Mouse (Mus musculus) liver, embryonic 12.5 days (tissue): ENCODE measurements around the gene Stim2. TPM values are rescaled to one million over a fixed set of nuclear protein-coding genes. Genes with fewer than 3 reads are reported as not detected.

Experiments
- ATAC-seq: fragments of 200-750 bp; cut with Nextera tagmentation; 2 replicates; pipeline ENCODE4 v1.8.0; 2017; ENCODE audit warnings: moderate number of reproducible peaks, mild to moderate bottlenecking, moderate library complexity
- H3K27ac ChIP-seq: fragments of 300-500 bp; sonication (generic); 2 replicates; pipeline ENCODE4 v1.5.1; 2016; ENCODE audit warnings: mild to moderate bottlenecking
- H3K27me3 ChIP-seq: fragments of 300-500 bp; sonication (generic); replicated peaks from 2 replicates; pipeline ENCODE4 v1.6.1; 2016; ENCODE audit warnings: mild to moderate bottlenecking, moderate library complexity
- H3K36me3 ChIP-seq: fragments of 300-500 bp; sonication (generic); 2 replicates; pipeline ENCODE4 v1.6.1; 2016; ENCODE audit warnings: mild to moderate bottlenecking, moderate library complexity
- H3K4me1 ChIP-seq: fragments of 300-500 bp; sonication (generic); 2 replicates; pipeline ENCODE4 v1.6.1; 2016
- H3K4me2 ChIP-seq: fragments of 300-500 bp; sonication (generic); 2 replicates; pipeline ENCODE4 v1.6.1; 2016; ENCODE audit warnings: mild to moderate bottlenecking, moderate library complexity
- H3K4me3 ChIP-seq: fragments of 300-500 bp; sonication (generic); 2 replicates; pipeline ENCODE4 v1.5.1; 2016; ENCODE audit warnings: mild to moderate bottlenecking, moderate library complexity
- H3K9ac ChIP-seq: fragments of 300-500 bp; sonication (generic); 2 replicates; pipeline ENCODE4 v1.6.1; 2016; ENCODE audit warnings: mild to moderate bottlenecking, moderate library complexity
- H3K9me3 ChIP-seq: fragments of 300-500 bp; sonication (generic); replicated peaks from 2 replicates; pipeline ENCODE4 v1.6.1; 2016; ENCODE audit warnings: mild to moderate bottlenecking, moderate library complexity
- WGBS: fragments of 180-500 bp; shearing (Covaris S2); methylation state at CpG from one replicate; pipeline ENCODE4 v1.1.7; 2016; ENCODE audit not compliant: insufficient replicate concordance; 5-methylcytosine and 5-hydroxymethylcytosine counted together
- polyA plus RNA-seq: library from polyadenylated mRNA; unstranded; fragments of >200 nt; fragmentation: Nextera tagmentation; extraction: Ambion mirVana; gene quantifications from 2 replicates; pipeline ENCODE4 v1.2.1, GENCODE M21; 2016

The Stim2 gene
- polyA plus RNA-seq, 1 experiment from 2014 or later: 9.1 TPM

DNA sequence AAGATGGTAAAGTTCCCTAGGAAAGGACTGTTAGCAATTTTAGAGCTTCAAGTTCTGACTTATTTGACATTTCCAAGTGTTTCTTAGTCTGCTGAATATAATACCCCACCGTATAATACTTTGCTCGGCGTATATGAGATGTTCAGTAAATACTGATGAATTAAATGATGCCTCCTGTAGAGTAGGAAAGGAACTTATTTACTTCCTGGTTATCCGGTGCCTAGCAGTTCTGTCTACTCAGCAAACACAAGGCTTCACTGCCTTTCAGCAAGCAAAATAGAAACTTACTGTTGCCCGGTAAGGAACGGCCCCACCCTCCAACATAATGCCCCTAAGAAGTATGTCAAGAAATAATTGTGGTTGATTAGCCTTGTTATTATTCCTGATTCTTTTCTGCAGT lies 1.5 kb upstream of the Stim2 start:
- no peaks in the 10 kb centered on the region for H3K9me3 ChIP-seq
- peaks cover 26% of the 10 kb centered on the region for H3K27me3 ChIP-seq
- no peak overlapping the region for H3K9ac ChIP-seq
- H3K4me3 ChIP-seq: no peak overlapping the region
- no peak overlapping the region for H3K4me2 ChIP-seq
- no peak overlapping the region for H3K27ac ChIP-seq
- 83% methylated on average over 6 of the region's 6 CpGs for WGBS
- H3K36me3 ChIP-seq: no peaks in the 10 kb centered on the region
- no peak for ATAC-seq
- peaks cover 43% of the 10 kb centered on the region for H3K4me1 ChIP-seq

DNA sequence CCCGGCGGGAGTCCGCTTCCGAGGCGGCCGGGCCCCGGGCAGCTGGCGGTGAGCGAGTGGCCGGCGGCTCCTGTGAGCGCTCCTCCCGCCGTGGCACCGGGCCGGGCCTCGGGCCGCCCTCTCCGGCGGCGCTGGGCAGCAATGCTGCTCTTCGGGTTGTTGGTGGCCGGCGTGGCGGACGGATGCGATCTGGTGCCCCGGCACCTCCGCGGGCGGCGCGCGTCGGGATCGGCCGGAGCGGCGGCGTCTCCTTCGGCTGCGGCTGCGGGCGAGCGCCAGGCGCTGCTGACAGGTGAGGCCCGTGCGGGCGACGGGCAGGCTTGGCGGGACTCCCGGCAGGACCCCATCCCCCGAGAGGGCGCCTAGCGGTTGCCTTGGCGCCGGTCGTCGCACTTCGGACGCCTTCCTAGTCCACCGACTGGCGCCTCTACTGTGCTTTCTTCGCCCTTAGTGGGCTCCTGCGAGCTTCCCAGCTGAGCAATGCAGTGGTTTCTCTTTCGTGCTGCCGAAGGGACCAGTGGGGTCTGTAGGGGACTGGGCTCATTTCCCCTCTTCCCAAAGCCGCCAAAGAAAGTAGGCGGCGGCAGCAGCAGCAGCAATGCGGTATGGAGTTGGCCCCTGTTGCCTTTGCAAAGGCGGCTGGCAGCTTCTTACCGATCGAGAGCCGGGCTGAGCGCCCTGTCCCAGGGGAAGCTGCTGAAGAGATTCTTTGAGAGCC lies 603 bp downstream of the Stim2 start:
- WGBS: under 1% methylated on average over 75 of the region's 76 CpGs
- ATAC-seq: peak; percentile 63
- H3K4me3 ChIP-seq: peak overlapping the region; percentile 86
- H3K36me3 ChIP-seq: no peaks in the 10 kb centered on the region
- no peaks in the 10 kb centered on the region for H3K9me3 ChIP-seq
- H3K27ac ChIP-seq: peak overlapping the region; percentile 82
- H3K9ac ChIP-seq: peak overlapping the region; percentile 84
- peak overlapping the region; percentile 97 for H3K4me2 ChIP-seq
- H3K27me3 ChIP-seq: peaks cover 22% of the 10 kb centered on the region
- peaks cover 43% of the 10 kb centered on the region for H3K4me1 ChIP-seq

DNA sequence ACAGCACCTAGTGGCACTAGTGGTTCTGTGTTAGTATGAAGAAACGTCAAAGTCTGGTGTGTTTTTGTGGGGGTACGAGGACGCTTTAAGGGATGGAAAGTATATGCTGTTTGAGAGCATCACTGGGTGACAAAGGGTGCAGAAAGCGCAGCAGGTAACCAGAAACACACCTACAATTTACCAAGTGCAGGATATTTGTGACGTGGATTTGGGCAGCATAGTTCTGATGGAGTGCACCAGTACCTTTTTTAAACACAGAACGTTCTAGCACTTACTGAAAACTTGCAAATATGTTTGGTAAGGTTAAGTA lies 1.1 kb downstream of the Stim2 start:
- H3K4me3 ChIP-seq: peak overlapping the region; percentile 86
- peak overlapping the region; percentile 84 for H3K9ac ChIP-seq
- H3K4me1 ChIP-seq: peaks cover 40% of the 10 kb centered on the region
- H3K4me2 ChIP-seq: peak overlapping the region; percentile 97
- WGBS: 5% methylated on average over 6 of the region's 6 CpGs
- H3K36me3 ChIP-seq: no peaks in the 10 kb centered on the region
- H3K9me3 ChIP-seq: no peaks in the 10 kb centered on the region
- H3K27ac ChIP-seq: peak overlapping the region; percentile 82; the same call in 1 of the 2 replicates
- peaks cover 17% of the 10 kb centered on the region for H3K27me3 ChIP-seq
- no peak for ATAC-seq

DNA sequence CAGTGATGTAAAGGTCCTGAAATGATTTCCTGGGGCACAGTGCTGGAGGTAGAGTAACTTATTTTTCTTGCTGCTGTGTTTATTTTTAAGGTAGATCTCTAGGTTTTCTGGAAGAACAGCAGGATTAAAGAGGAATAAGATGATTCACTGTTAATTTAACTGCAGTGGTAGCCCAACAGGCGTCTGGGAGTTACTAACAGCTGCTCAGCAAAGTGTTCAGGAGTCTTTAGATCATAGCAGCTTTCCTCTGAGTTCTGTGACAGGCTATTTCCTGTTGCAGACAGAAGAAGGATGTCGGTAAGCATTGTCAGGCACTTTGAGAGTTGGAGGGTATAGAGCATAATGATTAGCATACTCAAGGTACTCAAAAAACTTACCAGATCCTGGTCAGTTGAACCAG lies 1.5 kb downstream of the Stim2 start:
- Histone ChIP-seq H3K36me3 (no peaks in the 10 kb centered on the region), H3K9ac (peak overlapping the region; percentile 84), H3K4me1 (peaks cover 36% of the 10 kb centered on the region), H3K9me3 (no peaks in the 10 kb centered on the region), H3K4me2 (peak overlapping the region; percentile 97), H3K27ac (no peak overlapping the region), H3K4me3 (peak overlapping the region; percentile 86), H3K27me3 (peaks cover 13% of the 10 kb centered on the region)
- 5% methylated on average over 2 of the region's 2 CpGs for WGBS
- ATAC-seq: no peak

DNA sequence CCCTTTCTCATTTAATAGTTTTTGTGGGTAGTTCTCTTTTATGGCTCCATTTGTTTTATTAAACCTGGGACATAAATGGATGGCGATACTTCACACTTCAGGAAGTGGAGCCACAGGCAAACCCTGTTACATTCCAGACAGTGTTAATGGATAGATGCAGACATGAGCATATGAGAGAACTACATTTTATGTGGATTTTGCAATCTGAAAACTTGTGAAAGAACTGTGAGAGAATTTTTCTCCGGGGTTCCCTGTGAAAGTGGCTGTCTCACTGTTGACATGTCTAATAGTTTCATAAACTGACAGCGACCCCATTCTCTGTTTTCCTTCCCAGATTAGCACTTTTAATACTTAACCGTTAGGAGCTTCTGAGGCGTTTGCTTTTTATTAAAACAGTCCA lies 2.7 kb downstream of the Stim2 start:
- WGBS: 80% methylated on average over 5 of the region's 5 CpGs
- no peak for ATAC-seq

DNA sequence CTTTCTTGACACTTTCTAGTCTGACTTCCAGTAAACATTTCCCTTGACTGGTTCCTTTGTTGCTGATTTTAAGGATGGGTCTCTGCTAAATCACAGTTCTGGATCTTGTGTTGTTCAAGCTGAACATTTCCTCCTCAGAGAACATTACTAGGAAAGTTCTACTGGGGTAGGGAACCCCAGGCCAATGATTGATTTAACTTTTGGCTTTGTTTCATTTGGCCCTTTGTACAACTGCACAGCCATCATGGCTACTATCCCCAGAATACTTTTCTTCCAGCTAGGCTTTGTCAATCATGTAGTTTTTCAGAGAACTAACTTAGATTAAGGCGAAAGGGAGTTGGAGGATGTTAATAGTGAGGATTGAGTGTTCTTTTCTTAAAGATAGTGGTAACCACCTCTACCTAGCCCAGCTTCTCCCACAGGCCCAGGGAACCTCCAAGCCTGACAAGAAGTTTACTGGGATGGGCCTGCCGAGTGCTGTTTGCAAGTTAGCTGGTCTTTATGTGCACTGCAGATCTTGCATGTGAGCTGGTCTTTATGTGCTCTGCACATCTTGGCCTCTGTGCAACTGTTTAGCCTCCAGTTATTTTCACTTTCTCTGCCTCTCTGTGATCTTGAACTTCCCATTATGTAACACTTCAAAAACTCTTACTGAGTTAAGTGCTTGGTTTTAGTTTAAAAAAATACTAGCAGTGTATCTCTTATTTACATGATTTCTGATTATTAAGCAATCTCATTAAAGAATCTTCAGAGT lies 7.0 kb downstream of the Stim2 start:
- Histone ChIP-seq H3K27me3 (no peaks in the 10 kb centered on the region), H3K9me3 (no peaks in the 10 kb centered on the region), H3K9ac (no peak overlapping the region), H3K27ac (no peak overlapping the region), H3K4me1 (peaks cover 20% of the 10 kb centered on the region), H3K36me3 (no peaks in the 10 kb centered on the region), H3K4me2 (no peak overlapping the region), H3K4me3 (no peak overlapping the region)
- no peak for ATAC-seq
- 66% methylated on average over 2 of the region's 2 CpGs for WGBS

More for the DNA sequence above, 2.7 kb downstream of the Stim2 start:
- no peak overlapping the region for H3K4me3 ChIP-seq
- no peaks in the 10 kb centered on the region for H3K9me3 ChIP-seq
- H3K36me3 ChIP-seq: no peaks in the 10 kb centered on the region
- H3K27ac ChIP-seq: no peak overlapping the region
- peaks cover under 1% of the 10 kb centered on the region; the same call in 1 of the 2 replicates for H3K27me3 ChIP-seq
- peaks cover 28% of the 10 kb centered on the region for H3K4me1 ChIP-seq
- no peak overlapping the region for H3K4me2 ChIP-seq
- H3K9ac ChIP-seq: no peak overlapping the region

DNA sequence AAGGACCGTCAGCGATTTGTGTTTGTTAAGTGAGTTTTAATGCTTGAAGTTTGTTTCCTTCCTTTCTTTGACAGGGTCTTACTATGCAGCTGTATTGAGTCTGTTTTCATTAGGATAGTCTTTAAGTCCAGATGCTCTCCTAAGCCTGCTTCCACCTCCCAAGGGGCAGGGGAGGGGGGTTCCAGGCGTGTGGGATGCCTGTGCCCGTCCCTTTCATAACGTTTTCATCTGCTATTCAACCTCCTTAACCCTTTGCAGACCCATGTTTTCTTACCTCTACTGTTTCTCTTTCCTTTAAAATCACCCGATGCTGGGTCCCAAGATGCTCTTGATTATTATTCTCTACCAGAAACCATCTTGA lies 7.5 kb downstream of the Stim2 start:
- Histone ChIP-seq H3K4me3 (no peak overlapping the region), H3K27me3 (no peaks in the 10 kb centered on the region), H3K4me1 (peaks cover 18% of the 10 kb centered on the region), H3K9ac (no peak overlapping the region), H3K36me3 (no peaks in the 10 kb centered on the region), H3K27ac (no peak overlapping the region), H3K9me3 (no peaks in the 10 kb centered on the region), H3K4me2 (no peak overlapping the region)
- WGBS: 54% methylated on average over 6 of the region's 6 CpGs
- no peak for ATAC-seq

DNA sequence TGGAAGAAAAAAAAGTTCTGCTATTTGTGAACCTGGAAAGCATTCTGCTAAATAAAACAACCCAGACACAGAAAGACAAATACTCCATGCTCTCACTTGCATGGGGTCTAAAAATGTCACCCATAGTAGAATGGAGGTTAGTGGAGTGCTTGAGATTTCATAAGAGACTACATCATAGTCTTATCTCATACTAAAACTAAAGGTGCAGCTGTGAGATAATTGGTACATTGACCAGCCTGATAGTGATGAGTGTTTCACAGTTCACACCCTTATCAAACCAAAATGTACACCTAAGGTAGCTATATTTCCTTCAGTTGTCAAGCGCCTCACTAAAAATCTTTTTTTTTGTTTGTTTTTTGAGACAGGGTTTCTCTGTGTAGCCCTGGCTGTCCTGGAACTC lies 8.5 kb downstream of the Stim2 start:
- whole genome bisulfite sequencing: 54% methylated on average over 1 of the region's 1 CpGs
- H3K4me2 ChIP-seq: no peak overlapping the region
- no peaks in the 10 kb centered on the region for H3K27me3 ChIP-seq
- no peak overlapping the region for H3K9ac ChIP-seq
- H3K4me3 ChIP-seq: no peak overlapping the region
- H3K9me3 ChIP-seq: no peaks in the 10 kb centered on the region
- peaks cover 18% of the 10 kb centered on the region for H3K4me1 ChIP-seq
- ATAC-seq: peak; percentile 61; the same call in 1 of the 2 replicates
- no peak overlapping the region for H3K27ac ChIP-seq
- no peaks in the 10 kb centered on the region for H3K36me3 ChIP-seq

DNA sequence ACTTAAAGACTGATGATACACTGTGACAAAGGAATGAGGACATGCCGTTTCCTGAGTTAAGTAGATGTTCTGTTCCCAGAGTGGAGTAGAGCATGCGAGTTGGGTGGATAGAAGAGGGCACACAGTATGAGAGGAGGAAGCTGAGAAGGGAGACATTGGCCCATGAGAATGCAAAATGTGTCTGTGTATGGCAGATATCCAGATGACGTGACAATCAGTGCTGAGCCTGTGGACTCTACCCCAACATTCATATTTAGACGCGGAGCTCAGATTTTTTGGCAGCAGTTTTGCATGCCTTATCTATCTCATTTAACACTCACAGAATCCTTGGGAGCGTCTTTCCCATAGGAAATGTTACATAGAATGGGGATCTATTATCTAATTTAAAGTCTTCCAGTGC lies 9.3 kb downstream of the Stim2 start:
- Histone ChIP-seq H3K9me3 (no peaks in the 10 kb centered on the region), H3K4me1 (peaks cover 18% of the 10 kb centered on the region), H3K36me3 (no peaks in the 10 kb centered on the region), H3K9ac (no peak overlapping the region), H3K27me3 (no peaks in the 10 kb centered on the region), H3K27ac (no peak overlapping the region), H3K4me2 (no peak overlapping the region), H3K4me3 (no peak overlapping the region)
- 63% methylated on average over 6 of the region's 6 CpGs for WGBS
- no peak for ATAC-seq

DNA sequence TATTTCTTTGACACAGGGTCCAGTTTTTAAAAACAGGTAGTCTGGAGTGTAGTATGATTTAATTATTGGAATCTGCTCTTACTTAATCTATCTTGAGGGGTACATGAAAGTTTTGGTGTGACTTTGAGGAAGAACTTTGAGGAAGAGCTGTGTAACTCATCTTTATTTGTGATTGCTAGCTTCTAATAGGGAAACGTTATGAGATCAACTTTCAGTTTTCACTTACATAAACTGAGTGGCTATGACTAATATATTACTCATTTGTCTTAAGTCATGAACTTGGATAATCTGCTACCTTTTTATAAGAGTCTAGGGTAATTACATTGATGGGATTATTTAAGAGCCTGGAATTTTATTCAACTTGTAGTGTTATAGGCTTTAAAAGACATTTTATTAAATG lies 15.0 kb downstream of the Stim2 start:
- H3K9me3 ChIP-seq: no peaks in the 10 kb centered on the region
- ATAC-seq: no peak
- H3K27ac ChIP-seq: no peak overlapping the region
- H3K4me2 ChIP-seq: no peak overlapping the region
- H3K4me1 ChIP-seq: 0 out of 2 replicates have a peak, but pooled peaks cover 2% of the 10 kb centered on the region
- no peak overlapping the region for H3K4me3 ChIP-seq
- H3K36me3 ChIP-seq: no peaks in the 10 kb centered on the region
- no peak overlapping the region for H3K9ac ChIP-seq
- 36% methylated on average over 1 of the region's 1 CpGs for whole genome bisulfite sequencing
- no peaks in the 10 kb centered on the region for H3K27me3 ChIP-seq

DNA sequence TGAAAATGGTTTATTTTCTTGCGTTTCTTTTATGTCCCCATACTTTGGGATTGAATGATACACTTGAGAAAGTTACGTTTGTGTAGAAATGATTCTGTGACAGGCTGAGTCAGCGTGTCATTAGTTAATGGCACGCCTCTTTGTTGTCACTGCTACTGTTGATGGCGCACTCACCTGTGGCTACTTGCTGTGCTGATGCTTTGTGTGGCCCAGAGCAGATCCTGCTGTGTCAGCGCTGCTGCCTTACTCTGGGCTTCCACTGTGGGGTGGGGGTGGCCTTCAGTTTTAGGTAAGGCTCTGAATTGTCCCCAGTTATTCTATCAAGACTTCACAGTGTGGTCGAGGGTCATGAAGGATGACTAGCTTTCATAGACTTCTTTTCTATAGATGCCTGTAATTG lies 18.8 kb downstream of the Stim2 start:
- no peaks in the 10 kb centered on the region for H3K27me3 ChIP-seq
- no peaks in the 10 kb centered on the region for H3K4me1 ChIP-seq
- ATAC-seq: no peak
- H3K9me3 ChIP-seq: no peaks in the 10 kb centered on the region
- no peak overlapping the region for H3K9ac ChIP-seq
- no peak overlapping the region for H3K4me3 ChIP-seq
- no peaks in the 10 kb centered on the region for H3K36me3 ChIP-seq
- WGBS: 63% methylated on average over 7 of the region's 7 CpGs
- no peak overlapping the region for H3K27ac ChIP-seq
- no peak overlapping the region for H3K4me2 ChIP-seq

DNA sequence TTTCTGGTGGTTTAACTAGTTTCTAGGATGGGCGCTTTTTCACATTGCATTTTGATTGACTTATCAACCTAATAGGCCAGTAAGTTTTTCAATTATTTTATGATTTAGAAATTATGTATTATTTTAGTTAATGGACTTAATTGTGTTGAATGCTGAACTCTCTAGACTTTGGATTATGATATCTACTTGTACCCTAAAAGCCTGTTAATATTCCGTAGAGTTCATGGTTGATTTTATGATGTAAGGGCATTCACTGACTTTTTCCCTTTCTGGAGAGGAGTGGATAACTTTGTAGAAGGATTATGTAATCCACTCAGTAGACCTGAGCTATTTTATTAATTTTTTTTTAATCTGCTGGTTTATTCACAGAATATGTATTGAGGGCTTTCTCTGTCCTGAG lies 20.6 kb downstream of the Stim2 start:
- 92% methylated on average over 2 of the region's 2 CpGs for WGBS
- ATAC-seq: no peak

More for the DNA sequence above, 20.6 kb downstream of the Stim2 start:
- Histone ChIP-seq H3K9me3 (no peaks in the 10 kb centered on the region), H3K4me1 (no peaks in the 10 kb centered on the region), H3K4me2 (no peak overlapping the region), H3K27ac (no peak overlapping the region), H3K27me3 (no peaks in the 10 kb centered on the region), H3K36me3 (no peaks in the 10 kb centered on the region), H3K4me3 (no peak overlapping the region), H3K9ac (no peak overlapping the region)
